Mouse (Mus musculus): Measurements from ENCODE around the gene Neu3. TPM values are rescaled to one million over a fixed set of nuclear protein-coding genes. Genes with fewer than 3 reads are reported as not detected.
A peak's percentile ranks its signal among the peaks of the same experiment; 100 is the strongest.

Neu3 gene
- total RNA-seq (2021) = 1 to 10 TPM; 2.5 to 3.2 TPM
- long read RNA-seq, experiment 1, transcript Neu3-201 (3 exons, 3,341 nt) = major isoform, 5 of 5 reads
- long read RNA-seq, experiment 1, partial matches to known transcripts = 0 of 5 reads
- long read RNA-seq, experiment 1, other reads (novel, unspliced or antisense) = 0 of 5 reads
- long read RNA-seq, experiment 2, partial matches to known transcripts = 0 of 1 reads
- long read RNA-seq, experiment 2, other reads (novel, unspliced or antisense) = 0 of 1 reads

DNA sequence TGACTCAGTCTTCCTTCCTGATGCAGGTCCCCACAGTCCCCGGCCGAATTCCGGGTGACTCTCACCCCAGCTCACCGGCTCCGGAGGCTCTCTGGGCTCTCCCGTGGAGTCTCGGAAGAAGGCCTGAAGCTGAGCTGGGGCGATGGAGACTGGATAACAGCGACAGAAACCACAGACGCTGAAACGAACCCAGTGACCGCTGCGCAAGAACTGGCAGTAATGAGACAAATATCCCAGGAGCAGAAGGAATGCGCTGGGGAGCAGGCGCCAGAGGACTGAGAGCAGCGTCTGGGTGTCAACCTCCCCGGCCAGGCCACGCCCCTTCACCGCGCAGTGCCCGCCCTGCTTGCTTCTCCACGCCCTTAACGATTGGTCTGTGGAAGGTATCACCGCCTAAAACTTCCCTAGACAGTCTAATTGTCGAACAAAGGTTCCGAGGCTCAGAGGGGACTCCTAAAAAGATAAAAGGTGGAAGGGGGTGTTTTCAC lies at the start of gene Neu3:
Gene Neu3 (minus strand): TSS at position 335 of the 488 bp plus-strand sequence.
- DNase-seq (ENCODE audit: low spot score in 2 of 2) = peak; percentile 87 to 89
- intact Hi-C loops (cut with DNase I) = no loop called here

DNA sequence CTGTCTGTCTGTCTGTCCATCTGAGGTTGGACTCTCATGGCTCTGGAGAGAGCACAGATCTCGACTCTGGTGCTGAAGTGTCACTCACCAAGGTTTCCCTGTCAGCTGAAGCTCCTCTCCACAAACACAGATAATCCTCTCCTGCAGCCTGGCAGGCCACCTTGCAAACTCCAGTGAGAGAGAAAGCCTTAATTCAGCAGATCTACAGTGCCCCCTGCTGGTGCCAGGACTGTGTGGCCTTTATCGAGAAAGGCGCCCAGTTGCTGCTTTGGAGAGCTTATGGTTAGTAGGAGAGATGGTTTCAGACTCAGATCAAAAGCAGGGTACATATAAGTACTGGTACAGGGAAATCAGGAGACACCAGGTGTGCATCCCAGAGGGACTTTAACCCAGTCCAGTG lies 48.1 kb upstream of the Neu3 start:
- intact Hi-C loops (cut with DNase I) = loop anchor here (1.0 to 10.0 kb wide), 3 partner anchors 64 to 382 kb away; no protein-coding TSS in a partner anchor
- peak; percentile 91 to 93 for DNase-seq (ENCODE audit: low spot score in 2 of 2)

DNA sequence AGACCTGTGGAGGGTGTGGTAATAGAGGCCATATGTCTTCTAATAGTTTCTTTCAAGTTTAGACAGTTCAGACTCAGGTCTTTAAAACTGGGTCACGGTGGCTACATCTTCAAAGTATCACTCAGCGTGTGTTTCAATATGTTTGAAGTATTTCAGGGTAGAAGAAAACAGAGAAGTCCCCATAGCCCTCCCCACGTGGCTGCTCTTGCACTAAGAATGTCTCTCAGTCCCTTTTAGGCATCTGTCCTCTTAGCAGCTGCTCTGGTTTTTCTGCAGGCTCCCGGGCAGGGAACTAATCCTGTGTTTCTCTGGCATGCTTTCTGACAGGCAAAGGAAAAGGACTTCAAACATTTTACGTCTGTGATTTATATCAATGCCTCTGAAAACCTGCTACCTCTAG lies 47.7 kb upstream of the Neu3 start:
- DNase-seq (ENCODE audit: low spot score in 2 of 2) = no peak
- intact Hi-C loops (cut with DNase I) = loop anchor here (1.0 to 10.0 kb wide), 3 partner anchors 63 to 381 kb away; no protein-coding TSS in a partner anchor

DNA sequence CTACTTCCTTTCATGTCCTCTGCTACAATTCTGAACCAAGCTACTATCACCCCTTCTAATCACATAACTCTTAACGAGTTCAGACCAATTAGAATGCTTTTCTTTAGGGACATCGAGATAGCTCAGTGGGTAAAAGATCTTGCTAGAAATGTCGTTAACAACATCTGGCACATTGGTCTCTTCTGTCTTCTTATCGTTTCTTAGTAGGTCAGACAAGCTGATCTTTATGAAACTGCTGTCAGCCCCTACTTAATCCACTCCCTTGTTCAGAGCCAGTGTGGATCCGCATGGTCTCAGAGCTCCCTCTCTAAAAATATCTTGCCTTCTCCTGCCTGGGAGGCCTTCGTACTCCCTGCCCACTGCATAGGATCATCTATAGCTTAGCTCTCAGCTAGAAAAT lies 45.7 kb upstream of the Neu3 start:
- DNase-seq (ENCODE audit: low spot score in 2 of 2) = no peak
- intact Hi-C loops (cut with DNase I) = loop anchor here (10.0 kb wide), 1 partner anchor 379 kb away; no protein-coding TSS in a partner anchor

DNA sequence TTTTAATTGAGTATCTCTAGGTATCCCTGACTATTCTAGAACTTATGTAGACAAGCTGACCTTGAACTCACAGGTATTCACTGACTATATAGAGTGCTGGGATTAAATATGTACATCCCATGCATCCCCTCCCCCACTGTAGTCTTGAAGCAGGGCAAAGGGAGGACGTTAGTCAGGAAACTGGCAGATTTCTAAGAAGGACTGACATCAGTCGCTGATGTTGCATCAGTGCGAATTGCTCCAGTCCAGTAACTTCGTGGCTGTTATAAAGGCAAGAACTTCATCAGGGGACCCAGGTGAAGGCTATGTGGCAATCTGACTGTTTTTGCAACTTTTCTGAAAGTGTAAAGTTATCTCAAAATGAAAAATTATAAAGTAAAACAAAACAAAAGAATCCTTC lies 41.1 kb upstream of the Neu3 start:
- intact Hi-C loops (cut with DNase I) = no loop called here

DNA sequence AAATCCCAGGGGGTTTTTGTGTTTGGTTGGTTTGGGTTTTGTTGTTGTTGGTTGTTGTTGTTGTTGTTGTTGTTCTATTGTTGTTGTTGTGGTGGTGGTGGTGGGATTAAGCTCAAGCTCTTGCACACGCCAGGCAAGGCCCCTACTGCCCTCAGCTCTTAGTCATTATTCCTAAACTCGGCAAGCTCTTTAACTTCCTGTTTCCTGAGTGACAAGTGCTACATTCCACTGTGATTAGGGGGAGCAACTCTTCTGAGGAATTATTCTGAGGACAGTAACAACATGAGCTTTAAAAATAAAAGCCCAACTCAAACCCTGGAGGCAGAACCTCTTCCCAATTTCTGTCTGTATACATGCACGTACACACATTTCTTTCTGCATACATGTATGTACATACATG lies 37.0 kb upstream of the Neu3 start:
- intact Hi-C loops (cut with DNase I) = no loop called here
- DNase-seq (ENCODE audit: low spot score in 2 of 2) = no peak

More for the DNA sequence above, 41.1 kb upstream of the Neu3 start:
- no peak for DNase-seq (ENCODE audit: low spot score in 2 of 2)

DNA sequence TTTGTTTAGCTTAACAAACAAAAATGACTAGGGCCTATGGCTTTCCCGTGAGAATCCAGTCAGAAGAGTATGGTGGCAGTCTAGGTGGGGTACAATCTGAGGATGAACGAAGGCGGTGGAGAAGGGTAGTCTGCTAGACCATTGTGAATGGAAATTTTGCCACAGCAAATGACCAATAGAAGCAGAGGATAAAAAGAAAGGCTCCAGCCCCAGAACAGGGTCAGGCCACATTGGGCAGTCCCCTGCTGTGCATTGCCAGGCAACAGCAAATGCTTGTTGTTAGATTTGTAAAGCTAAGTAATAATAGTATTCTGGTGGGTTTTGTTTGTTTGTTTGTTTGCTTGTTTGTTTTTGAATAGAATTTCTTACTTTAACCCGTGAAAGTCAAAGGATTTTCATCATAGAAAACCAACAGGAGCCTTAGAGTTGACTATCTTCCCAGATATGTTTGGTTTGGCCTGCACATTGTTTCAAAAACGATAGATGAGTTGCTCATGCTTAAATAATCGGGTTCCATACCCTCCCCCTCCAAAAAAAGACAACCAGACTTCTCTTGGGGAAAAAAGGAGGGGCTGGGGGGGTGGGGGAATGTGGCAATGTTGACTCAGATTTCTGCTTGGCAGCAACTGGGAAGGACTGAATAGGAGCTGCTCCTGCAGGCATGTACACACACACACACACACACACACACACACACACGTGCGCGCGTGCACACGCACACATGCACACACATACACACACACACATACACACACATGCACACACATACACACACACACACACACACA lies 36.2 kb upstream of the Neu3 start:
- DNase-seq (ENCODE audit: low spot score in 2 of 2) = no peak
- intact Hi-C loops (cut with DNase I) = no loop called here

DNA sequence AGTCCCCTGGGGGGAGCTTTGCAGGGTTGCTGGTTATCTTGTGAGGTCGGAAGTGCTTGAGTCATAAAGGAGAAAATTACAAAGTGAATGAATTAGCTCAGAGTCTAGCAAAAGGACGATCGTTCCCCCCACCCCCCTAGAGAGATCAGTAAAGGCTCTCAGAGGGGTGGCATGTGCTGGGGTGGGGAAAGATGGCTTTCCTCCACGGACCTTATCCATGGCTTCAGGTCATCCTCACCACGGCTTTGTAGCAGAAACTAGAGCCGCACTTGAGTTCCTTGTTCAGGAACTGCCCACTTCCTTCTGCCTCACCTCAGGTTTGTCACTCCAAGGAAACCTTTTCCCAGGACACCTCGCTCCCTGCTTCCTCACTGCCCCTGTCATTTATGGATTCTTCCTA lies 35.1 kb upstream of the Neu3 start, which contains the start of gene Spcs2:
Gene Spcs2 (minus strand): TSS at position 101 of the 400 bp plus-strand sequence.
- no peak for DNase-seq (ENCODE audit: low spot score in 2 of 2)
- intact Hi-C loops (cut with DNase I) = no loop called here

DNA sequence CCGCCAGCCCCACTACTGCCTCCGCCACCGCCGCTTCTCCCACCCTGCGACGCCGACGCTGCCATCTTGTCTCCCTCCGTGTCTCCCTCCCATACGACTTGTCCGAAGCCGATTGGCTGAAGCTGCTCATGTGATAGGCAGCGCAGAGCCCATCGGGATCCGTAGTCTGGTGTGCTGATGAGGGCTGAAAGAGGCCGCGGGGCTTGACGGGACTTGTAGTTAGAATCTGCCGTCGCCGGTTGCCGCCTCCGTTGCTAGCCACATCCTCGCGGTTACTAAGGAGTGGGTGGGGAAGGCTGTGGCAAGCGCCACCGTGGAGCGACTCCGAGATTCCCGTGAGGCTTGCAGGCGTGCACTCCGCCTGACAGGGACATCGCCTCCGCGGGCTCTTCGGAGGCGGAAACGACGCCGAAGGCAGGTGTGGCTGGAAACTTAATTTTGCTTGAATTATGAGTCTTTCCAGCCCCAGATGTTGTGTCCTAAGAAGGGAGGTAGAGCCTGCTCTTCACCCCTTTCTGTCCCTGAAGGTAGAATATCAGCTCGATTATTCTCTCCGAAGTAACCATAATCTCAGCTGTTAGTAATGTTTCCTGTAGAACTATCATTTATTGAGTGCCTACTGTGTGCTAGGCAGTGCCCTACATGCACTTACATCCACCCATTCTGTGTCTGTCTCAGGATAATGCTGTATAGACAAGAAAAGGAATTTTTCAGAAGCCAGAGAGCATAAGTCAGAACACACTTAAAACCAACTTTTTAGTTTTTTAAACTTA lies 30.8 kb upstream of the Neu3 start, which contains the start of gene Xrra1:
Gene Xrra1 (plus strand): TSS at position 304 of the 773 bp plus-strand sequence.
- intact Hi-C loops (cut with DNase I) = no loop called here
- peak; percentile 99 for DNase-seq (ENCODE audit: low spot score in 2 of 2)

DNA sequence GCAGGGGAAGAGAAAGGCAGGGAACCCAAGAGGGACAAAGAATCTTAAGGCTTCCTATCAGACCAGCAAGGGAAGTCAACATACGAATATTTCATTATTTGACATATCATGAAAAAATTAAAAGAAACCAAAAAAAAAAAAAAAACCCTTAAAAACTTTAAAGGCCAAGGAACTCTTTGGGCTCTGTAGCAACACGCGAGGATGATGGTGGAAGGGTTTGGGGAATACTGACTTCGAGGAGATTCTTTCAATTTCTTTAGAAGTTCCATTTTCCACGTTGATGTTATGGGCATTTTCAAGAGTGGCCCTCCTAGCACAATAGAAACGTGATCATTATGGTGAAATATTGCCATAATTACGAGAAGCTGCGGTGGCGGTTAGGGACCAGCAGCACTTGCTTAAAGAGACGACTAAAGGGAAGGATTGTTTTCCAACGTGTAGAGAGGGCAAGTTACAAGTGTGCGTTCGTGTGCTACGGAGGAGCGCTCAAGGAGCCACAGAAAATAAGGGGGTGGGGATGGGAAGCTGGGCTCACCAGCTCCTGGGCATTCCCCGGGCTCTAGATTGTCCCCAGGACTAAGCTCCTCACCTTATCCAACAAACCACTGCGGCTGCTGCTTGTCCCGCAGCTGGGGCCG lies 30.1 kb upstream of the Neu3 start:
- intact Hi-C loops (cut with DNase I) = no loop called here
- no peak for DNase-seq (ENCODE audit: low spot score in 2 of 2)

DNA sequence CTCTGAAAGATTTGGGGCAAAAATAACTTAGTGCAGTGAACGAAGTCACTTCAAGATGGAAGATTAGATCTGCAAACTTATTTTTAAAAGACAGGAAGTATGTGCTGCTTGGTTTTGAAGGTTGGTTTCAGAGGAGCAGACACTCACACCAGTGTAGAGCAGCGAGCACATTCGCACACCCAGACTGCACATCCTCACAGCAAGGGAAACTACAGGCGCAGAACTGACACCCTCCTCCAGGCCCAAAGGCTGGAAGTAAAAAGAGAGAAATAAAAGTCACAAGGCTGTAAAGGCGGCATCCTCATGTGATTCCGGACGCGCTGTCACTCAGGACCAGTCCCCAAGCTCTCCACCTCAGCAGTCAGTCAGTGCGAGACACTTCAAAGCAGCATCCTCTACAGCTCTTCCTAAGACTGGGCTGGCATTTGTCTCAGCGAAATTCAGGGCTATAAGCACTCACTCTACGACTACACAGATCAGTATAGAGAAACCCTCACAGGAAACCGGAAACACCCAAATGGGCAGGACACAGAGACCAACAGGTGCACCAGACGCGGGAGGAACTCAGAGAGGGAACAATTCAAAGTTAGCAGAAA lies 28.1 kb upstream of the Neu3 start:
- no peak for DNase-seq (ENCODE audit: low spot score in 2 of 2)
- intact Hi-C loops (cut with DNase I) = no loop called here

DNA sequence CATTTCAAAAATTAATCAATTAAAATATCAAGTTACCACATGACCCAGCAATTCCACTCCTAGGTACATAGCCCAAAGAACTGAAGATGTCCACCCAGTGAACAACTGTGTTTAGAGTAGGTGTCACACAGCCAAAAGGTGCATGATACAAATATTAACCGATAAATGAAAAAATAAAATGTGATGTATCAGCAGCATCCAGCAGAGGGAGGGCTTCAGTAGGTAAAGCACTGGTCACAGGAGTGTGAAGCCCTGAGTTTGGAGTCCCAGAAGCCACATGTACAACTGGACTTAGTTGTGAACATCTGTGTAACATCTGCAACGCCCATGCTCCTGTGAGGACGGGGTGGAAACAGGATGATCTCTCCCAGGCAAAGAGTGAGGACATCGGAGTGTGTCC lies 26.1 kb upstream of the Neu3 start:
- DNase-seq (ENCODE audit: low spot score in 2 of 2) = no peak
- intact Hi-C loops (cut with DNase I) = no loop called here

DNA sequence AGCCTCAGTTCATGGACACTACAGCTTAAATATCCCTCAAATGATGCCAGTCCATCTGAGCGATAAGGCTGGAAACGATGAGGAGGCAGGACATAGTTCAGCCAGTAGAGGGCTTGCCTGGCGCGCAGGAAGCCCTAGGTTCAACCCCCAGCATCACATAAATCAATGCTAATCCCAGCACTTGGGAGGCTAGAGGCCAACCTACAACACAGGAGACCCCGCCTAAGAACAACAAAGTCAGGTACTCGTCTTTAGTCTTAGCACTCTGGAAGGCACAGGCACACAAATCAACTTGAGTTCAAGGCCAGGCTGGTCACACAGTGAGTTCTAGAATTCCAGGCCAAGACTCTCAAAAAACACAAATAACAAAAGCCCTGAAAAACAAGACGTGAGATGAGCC lies 25.1 kb upstream of the Neu3 start:
- no peak for DNase-seq (ENCODE audit: low spot score in 2 of 2)
- intact Hi-C loops (cut with DNase I) = no loop called here

DNA sequence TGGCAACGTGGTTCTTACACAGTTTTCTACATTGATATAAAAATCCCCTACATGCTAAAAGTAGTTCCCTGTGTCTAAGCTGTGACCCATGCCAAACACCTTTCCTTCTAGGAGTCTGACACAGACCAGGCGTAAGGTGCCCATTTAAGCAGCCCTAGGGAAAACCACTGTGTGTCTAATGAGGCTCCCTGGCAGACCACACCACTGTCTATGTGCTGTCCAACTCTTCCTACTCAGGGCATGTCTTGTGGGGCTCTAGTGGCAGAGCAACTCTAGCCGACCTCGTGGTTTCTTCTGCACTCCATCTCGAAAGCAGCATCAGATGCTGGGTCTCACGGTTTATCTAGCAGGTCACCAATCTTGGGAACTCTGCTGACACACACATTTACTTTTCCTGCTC lies 23.4 kb upstream of the Neu3 start:
- no peak for DNase-seq (ENCODE audit: low spot score in 2 of 2)

DNA sequence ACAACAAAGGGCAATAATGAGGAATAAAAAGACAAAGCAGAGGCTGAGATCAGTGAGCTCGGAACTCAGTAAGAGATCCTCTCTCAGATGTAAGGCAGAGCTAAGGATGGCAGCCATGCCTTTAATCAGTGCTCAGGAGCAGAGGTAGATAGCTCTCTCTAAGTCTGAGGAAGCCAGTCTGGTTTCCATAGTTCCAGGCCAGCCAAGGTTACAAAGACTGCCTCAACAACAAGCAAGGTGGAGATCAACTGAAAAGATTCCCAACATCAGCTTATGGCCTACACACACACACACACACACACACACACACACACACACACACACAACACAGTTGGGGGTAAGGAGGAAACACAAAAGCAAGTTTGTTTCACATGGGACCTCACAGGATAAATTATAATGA lies 22.9 kb upstream of the Neu3 start:
- no peak for DNase-seq (ENCODE audit: low spot score in 2 of 2)
- intact Hi-C loops (cut with DNase I) = no loop called here

More for the DNA sequence above, 23.4 kb upstream of the Neu3 start:
- intact Hi-C loops (cut with DNase I) = no loop called here

DNA sequence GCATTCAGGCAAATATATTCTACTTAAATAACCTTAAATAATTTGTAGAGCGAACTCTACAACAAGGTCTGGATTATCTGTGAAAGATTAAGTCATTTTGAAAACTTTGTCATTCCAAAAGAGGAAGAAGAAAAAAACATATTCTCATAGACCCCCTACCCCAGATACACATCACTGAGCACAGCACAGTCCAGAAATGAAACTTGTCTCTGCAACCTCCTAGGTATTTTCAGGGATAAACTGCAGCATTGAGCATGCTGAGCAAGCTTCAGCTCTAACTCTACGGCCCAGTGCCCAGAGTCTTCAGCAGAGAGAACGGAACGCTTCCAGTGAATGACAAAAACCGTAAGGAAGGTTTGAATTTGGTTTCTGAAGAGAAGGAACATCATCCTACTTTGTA lies 22.3 kb upstream of the Neu3 start:
- DNase-seq (ENCODE audit: low spot score in 2 of 2) = no peak
- intact Hi-C loops (cut with DNase I) = no loop called here

DNA sequence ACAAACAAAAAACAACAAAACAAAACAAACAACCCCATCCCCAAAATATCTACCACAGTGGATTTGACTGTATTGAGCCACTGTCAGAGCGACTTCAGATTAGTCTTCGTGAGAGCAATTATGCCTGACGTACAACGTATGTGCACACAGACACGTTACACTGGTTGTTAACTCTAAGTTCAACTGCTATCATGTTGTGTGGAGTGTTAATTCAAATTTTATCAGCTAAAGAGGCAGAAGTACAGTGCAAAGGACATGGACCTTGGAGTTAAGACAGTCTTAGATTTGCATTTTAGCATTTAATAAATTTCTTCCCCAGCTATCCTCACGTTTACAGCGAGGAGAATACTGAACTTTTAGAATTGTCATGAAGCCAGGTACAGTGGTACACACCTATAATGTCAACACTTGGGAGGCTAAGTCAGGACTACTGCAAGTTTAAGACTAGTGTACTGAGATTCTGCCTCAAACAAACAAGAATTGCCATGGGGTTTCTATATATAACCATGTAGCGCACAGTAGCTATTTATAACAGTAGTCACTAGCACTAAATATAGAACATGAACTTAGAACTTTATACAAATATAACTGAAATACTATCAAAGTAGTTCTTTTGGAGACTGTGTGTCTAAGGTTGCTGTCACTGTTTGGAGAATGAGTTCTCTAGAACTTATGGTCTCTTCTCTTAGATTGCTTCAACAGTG lies 17.5 kb upstream of the Neu3 start:
- no peak for DNase-seq (ENCODE audit: low spot score in 2 of 2)

DNA sequence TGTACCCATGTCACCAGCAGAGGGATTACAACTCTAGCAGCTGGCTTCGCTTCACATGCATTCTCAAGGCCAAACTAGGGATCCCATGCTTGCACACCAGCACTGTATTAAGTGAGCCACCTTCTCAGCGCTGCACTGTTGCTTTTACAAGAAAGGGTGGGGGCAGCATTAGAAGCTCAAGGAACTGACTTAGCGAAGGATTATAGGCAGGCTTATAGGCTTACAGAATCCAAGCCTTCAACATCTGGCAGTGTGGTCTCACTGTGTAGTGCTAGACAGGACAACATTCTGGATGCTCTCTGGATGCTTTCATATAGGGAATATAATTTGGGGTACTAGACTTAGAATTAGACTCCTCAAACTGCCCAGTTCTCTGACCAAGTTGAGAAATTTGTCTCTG lies 10.0 kb upstream of the Neu3 start:
- DNase-seq (ENCODE audit: low spot score in 2 of 2) = peak in 1 of 2 experiments; percentile 23

More for the DNA sequence above, 17.5 kb upstream of the Neu3 start:
- intact Hi-C loops (cut with DNase I) = no loop called here

More for the DNA sequence above, 10.0 kb upstream of the Neu3 start:
- intact Hi-C loops (cut with DNase I) = no loop called here
